Mouse (Mus musculus) midbrain, postnatal 0 days (tissue): ENCODE results near the gene Shroom3. TPM values are rescaled to one million over a fixed set of nuclear protein-coding genes. Genes with fewer than 3 reads are reported as not detected.

Experiments
- ATAC-seq: fragments of 200-750 bp; cut with Nextera tagmentation; 2 replicates; pipeline ENCODE4 v1.8.0; 2017; ENCODE audit warnings: moderate number of reproducible peaks, mild to moderate bottlenecking, moderate TSS enrichment, moderate library complexity; ENCODE audit not compliant: low FRiP score
- DNase-seq: peaks from one replicate; pipeline ENCODE4 v3.0.0-alpha.2; 2015; ENCODE audit warnings: low spot score
- H3K27ac ChIP-seq: fragments of 300-500 bp; sonication (generic); 2 replicates; pipeline ENCODE4 v1.5.1; 2014; ENCODE audit warnings: low read depth, mild to moderate bottlenecking, low read length, mixed read lengths
- H3K27me3 ChIP-seq: fragments of 300-500 bp; sonication (generic); 2 replicates; pipeline ENCODE4 v1.6.1; 2014; ENCODE audit warnings: low read length, control low read depth, mixed read lengths; ENCODE audit not compliant: insufficient read depth
- H3K36me3 ChIP-seq: fragments of 300-500 bp; sonication (generic); 2 replicates; pipeline ENCODE4 v1.6.1; 2014; ENCODE audit warnings: low read length, control low read depth, mixed read lengths; ENCODE audit not compliant: insufficient read depth
- H3K4me1 ChIP-seq: fragments of 300-500 bp; sonication (generic); 2 replicates; pipeline ENCODE4 v1.6.1; 2014; ENCODE audit warnings: mild to moderate bottlenecking, control low read depth, antibody characterized with exemption, low read length, mixed read lengths; ENCODE audit not compliant: insufficient read depth
- H3K4me2 ChIP-seq: fragments of 300-500 bp; sonication (generic); 2 replicates; pipeline ENCODE4 v1.6.1; 2014; ENCODE audit warnings: low read depth, mild to moderate bottlenecking, low read length, mixed read lengths; ENCODE audit not compliant: poor library complexity, severe bottlenecking
- H3K4me3 ChIP-seq: fragments of 300-500 bp; sonication (generic); 2 replicates; pipeline ENCODE4 v1.5.1; 2014; ENCODE audit warnings: low read depth, mild to moderate bottlenecking, low read length, moderate library complexity
- H3K9ac ChIP-seq: fragments of 300-500 bp; sonication (generic); replicated peaks from 2 replicates; pipeline ENCODE4 v1.6.1; 2014; ENCODE audit warnings: mild to moderate bottlenecking, low read length, moderate library complexity, mixed read lengths; ENCODE audit not compliant: poor library complexity, severe bottlenecking
- H3K9me3 ChIP-seq: fragments of 300-500 bp; sonication (generic); 2 replicates; pipeline ENCODE4 v1.6.1; 2016; ENCODE audit warnings: low read length, control low read depth
- CTCF ChIP-seq: IDR thresholded peaks from 2 replicates; pipeline ENCODE4 v1.5.1; 2016; ENCODE audit warnings: antibody characterized with exemption, mild to moderate bottlenecking
- WGBS: fragments of 180-500 bp; shearing (Covaris S2); extraction: QIAGEN DNeasy Blood & Tissue Kit; methylation state at CpG from one replicate; pipeline ENCODE4 v1.1.7; 2014; 5-methylcytosine and 5-hydroxymethylcytosine counted together
- polyA plus RNA-seq: library from polyadenylated mRNA; unstranded; fragments of >200 nt; fragmentation: Nextera tagmentation; extraction: Ambion mirVana; gene quantifications from 2 replicates; pipeline ENCODE4 v1.2.1, GENCODE M21; 2015
- total RNA-seq: library from RNA; depleted of rRNA; stranded (reverse); fragments of >200 nt; gene quantifications from 2 replicates; pipeline ENCODE4 v1.2.3, GENCODE M21; 2014

Gene Shroom3
- total and polyA plus RNA-seq, 2 experiments from 2014 or later = 1.2 to 8.1 TPM

DNA sequence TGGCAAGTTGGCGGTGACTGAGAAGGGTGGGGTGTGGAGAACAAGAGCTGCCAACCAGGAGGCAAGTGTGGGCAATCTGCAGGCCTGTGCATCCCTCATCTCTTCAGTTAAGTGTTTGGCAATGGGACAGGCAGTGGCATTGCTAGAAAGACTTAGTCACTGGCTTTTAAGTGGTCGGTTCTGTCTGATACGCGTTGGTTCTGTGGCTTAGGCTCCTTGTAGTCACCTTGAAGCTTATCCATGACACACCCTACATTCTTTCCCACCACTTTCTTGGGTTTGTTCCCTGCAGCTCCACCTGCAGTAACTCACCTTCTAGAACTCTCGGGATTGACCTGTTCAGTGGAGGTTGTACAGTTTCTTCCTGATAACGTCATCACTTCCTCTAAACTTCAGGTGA, 166.5 kb downstream of the Shroom3 start:
- H3K9ac ChIP-seq = no peak overlapping the region
- no peak for TF ChIP-seq CTCF
- no peak for ATAC-seq

DNA sequence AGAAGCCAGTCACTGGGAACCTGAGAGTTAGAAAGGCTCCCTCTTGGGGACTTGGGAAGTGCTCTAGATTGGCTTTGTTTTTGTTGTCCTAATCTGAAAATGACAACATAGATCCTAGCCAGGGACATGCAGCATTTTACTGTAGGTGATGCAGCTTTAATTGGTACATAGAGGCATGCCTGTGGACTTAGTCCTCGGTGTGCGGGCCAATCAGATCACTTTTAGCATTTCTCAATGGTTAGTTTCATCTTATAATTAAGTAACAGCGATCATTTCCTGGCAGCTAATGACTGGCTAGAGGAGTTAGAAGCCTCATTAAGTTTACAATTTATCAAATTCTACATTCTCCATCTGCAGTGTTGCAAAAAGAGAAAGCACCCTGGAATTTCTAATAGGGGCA, 167.7 kb downstream of the Shroom3 start:
- Histone ChIP-seq H3K4me1 (no peaks in the 10 kb centered on the region), H3K27me3 (no peaks in the 10 kb centered on the region), H3K36me3 (no peaks in the 10 kb centered on the region), H3K27ac (no peak overlapping the region), H3K9me3 (no peaks in the 10 kb centered on the region), H3K4me2 (no peak overlapping the region), H3K9ac (no peak overlapping the region), H3K4me3 (no peak overlapping the region)
- DNase-seq = no peak
- TF ChIP-seq CTCF = no peak
- ATAC-seq = no peak
- 89% methylated on average over 3 of the region's 3 CpGs for WGBS

More for the DNA sequence above, 166.5 kb downstream of the Shroom3 start:
- DNase-seq = no peak
- Histone ChIP-seq H3K36me3 (no peaks in the 10 kb centered on the region), H3K9me3 (no peaks in the 10 kb centered on the region), H3K27ac (no peak overlapping the region), H3K4me3 (no peak overlapping the region), H3K4me1 (no peaks in the 10 kb centered on the region), H3K4me2 (no peak overlapping the region), H3K27me3 (no peaks in the 10 kb centered on the region)
- 95% methylated on average over 6 of the region's 6 CpGs for WGBS

DNA sequence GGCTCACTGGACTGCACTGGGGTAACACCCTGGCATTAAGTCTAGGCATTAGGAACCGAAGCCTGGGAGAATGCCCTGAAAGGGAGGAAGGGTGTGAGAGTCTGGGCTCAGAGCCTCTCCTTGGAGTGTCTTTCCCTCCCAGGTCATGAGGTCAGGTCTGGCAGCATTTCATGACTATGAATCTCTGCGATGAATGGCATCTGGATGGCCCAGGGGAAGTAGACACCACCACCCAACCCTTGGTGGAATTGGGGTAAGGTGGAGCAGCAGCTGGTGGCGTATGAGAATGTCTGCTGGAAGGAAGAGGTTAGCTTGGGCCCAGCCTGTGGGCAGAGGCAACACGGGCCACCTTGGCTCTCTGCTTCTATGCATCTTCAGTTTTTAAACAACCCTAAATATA, 171.7 kb downstream of the Shroom3 start:
- Histone ChIP-seq H3K9me3 (no peaks in the 10 kb centered on the region), H3K9ac (no peak overlapping the region), H3K4me1 (0 out of 2 replicates have a peak, but pooled peaks cover 3% of the 10 kb centered on the region), H3K27ac (no peak overlapping the region), H3K36me3 (no peaks in the 10 kb centered on the region), H3K4me2 (no peak overlapping the region), H3K27me3 (no peaks in the 10 kb centered on the region), H3K4me3 (no peak overlapping the region)
- DNase-seq (no peak), ATAC-seq (no peak)
- no peak for TF ChIP-seq CTCF
- 86% methylated on average over 4 of the region's 4 CpGs for WGBS

DNA sequence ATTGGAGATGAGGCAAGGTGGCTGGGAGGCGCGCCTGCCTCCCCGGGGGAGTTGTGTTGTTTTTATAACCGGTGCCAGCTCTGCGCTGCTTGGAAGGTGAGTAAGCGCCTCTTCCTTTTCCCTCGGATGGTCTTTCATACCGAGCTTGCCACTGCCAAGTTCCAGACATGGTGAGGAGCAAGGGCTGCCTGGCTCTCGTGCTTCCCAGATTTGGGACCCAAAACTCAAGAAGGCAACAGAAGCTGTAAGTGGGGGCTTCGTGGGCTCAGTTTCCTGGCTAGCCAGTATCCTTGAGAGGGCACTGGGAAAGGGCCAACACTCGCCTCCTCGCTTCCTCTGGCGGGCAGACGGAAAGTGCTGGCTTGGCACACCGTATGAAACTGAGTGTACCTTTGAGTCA, 173.1 kb downstream of the Shroom3 start:
- 42% methylated on average over 15 of the region's 15 CpGs for WGBS
- Histone ChIP-seq H3K9me3 (no peaks in the 10 kb centered on the region), H3K4me3 (no peak overlapping the region), H3K27ac (no peak overlapping the region), H3K27me3 (no peaks in the 10 kb centered on the region), H3K4me2 (0 out of 2 replicates have a peak overlapping the region, but pooled peaks have one; percentile 2), H3K36me3 (no peaks in the 10 kb centered on the region), H3K4me1 (peaks cover 4% of the 10 kb centered on the region; the same call in 1 of the 2 replicates), H3K9ac (no peak overlapping the region)
- no peak for ATAC-seq
- no peak for TF ChIP-seq CTCF
- DNase-seq = no peak

DNA sequence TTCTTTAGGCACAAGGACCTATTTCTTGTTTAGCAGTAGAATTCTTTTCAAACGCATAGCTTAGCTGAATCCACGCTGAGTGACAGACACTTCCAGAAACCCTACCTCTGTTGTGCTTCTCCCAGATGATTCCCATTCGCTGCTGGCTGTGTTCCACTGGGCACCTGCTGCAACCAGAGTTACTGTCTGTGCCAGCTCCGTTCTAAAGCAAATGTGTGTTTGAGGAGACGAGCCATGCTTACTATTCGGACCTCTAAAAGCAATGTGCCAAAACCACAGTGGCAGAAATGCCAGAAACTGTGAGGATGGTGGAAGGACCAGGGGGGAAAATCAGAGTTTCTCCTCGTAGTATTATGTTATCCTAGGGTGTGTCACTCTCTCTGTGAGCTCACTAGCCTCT, 173.9 kb downstream of the Shroom3 start:
- H3K27me3 ChIP-seq = no peaks in the 10 kb centered on the region
- 48% methylated on average over 7 of the region's 7 CpGs for WGBS
- H3K9me3 ChIP-seq = no peaks in the 10 kb centered on the region
- no peak overlapping the region for H3K4me3 ChIP-seq
- H3K4me1 ChIP-seq = peaks cover 6% of the 10 kb centered on the region
- ATAC-seq (no peak), DNase-seq (peak; percentile 48)
- no peaks in the 10 kb centered on the region for H3K36me3 ChIP-seq
- no peak overlapping the region for H3K9ac ChIP-seq
- 0 out of 2 replicates have a peak overlapping the region, but pooled peaks have one; percentile 6 for H3K27ac ChIP-seq
- no peak overlapping the region for H3K4me2 ChIP-seq
- no peak for TF ChIP-seq CTCF

DNA sequence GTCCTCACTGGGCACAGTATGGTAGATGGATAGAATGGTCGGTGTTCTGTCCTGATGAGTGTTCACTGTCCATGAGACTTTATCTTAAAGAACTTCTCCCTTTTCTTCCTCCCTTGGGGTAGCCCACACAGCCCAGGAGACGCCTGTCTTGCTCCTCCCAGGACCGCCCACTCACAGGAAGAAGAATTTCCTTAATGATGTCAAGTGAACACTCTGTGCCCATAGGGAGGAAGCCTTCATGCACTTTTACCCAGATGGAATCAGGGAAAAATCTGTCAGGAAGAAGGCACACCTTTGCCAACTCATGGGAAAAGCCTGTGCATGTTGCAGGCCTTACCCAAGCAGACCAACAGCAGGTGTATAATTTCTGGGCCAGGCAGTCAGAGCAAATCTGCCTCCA, 174.9 kb downstream of the Shroom3 start:
- no peak for ATAC-seq
- DNase-seq = no peak
- Histone ChIP-seq H3K4me1 (peaks cover 6% of the 10 kb centered on the region), H3K9me3 (no peaks in the 10 kb centered on the region), H3K27me3 (no peaks in the 10 kb centered on the region), H3K27ac (no peak overlapping the region), H3K4me3 (no peak overlapping the region), H3K4me2 (no peak overlapping the region), H3K9ac (no peak overlapping the region), H3K36me3 (no peaks in the 10 kb centered on the region)
- TF ChIP-seq CTCF = no peak
- WGBS = 92% methylated on average over 3 of the region's 3 CpGs
